Mouse (Mus musculus): ENCODE data around the gene Ap3b1. TPM values are rescaled to one million over a fixed set of nuclear protein-coding genes. Genes with fewer than 3 reads are reported as not detected.
A peak's percentile ranks its signal among the peaks of the same experiment; 100 is the strongest.
"Not testable (repeated sequence)": the region's sequence is repeated elsewhere in the genome, so short reads cannot be mapped to it uniquely, and the experiment has no call there.

Ap3b1 gene
- 10 to 100 TPM; 23.5 to 25.9 TPM for total RNA-seq (2021)

DNA sequence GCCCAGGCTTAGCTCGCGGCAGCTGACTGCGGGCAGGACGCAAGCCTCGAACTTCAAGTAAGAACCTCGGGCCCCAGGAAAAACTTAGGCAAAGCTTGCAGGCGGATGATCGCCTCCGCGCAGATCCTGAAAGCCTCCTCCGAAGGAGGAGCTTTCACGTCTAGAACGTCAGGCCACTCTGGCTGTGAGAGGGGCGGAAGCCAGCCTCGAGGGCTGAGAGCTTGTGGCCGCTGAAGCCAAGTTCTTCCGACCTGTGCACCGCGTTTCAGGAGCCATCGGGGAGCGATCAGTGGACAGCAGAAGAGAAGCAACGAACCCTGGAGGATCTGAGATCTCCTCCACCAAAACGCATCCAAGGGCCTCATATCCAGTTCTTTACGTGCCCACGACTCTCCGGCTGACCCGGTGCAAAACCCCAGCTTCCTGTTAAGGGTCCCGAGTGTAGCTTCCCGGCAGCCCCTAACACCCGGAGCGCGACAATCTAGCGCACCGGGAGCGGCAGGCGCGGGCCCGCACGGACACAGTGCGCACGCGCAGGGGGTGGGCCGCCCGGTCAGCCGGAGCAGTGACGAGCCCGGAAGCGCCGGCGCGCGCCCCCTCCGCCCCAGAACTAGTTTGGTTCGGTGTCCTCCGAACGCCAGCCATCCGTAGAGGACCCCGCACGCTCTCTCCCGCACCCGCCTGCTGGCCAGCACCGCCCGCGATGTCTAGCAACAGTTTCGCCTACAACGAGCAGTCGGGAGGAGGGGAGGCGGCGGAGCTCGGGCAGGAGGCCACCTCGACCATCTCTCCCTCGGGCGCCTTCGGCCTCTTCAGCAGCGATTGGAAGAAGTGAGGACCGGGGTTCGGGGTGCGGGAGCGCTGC is at the start of gene Ap3b1:
Ap3b1 (plus strand) TSS at position 560 of the 865 bp plus-strand sequence.
- peak; percentile 79 for DNase-seq (ENCODE audit: low spot score)
- intact Hi-C loops (cut with DNase I), result loop anchor here (2.0 to 10.0 kb wide), 2 partner anchors 70 to 864 kb away; partner anchors contain the start of gene Jmy

DNA sequence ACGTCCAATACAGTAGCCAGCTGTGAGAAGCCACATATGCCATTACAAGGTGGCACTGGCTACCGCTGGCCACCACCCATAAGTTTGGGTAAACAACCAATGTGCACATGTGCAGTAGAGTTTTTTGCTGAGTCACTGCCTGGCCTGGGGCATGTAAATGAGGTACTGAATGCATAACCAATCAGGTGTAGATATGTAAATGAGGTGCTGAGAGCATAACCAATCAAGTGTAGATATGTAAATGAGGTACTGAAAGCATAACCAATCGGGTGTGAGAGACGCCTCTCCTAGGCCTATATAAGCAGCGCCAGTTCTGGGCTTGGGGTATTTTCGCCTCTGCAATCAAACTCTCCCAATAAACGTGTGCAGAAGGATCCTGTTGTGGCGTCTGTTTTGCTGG is 45.9 kb upstream of the Ap3b1 start:
- DNase-seq (ENCODE audit: low spot score); intact Hi-C loops (cut with DNase I): not testable (repeated sequence)

- intact Hi-C loops (cut with DNase I), result no loop called here
- DNase-seq (ENCODE audit: low spot score), result no peak
Measured at GRCm38 (mm10) chr13:94316975-94317511, 41.7 kb upstream of the Ap3b1 start.

DNA sequence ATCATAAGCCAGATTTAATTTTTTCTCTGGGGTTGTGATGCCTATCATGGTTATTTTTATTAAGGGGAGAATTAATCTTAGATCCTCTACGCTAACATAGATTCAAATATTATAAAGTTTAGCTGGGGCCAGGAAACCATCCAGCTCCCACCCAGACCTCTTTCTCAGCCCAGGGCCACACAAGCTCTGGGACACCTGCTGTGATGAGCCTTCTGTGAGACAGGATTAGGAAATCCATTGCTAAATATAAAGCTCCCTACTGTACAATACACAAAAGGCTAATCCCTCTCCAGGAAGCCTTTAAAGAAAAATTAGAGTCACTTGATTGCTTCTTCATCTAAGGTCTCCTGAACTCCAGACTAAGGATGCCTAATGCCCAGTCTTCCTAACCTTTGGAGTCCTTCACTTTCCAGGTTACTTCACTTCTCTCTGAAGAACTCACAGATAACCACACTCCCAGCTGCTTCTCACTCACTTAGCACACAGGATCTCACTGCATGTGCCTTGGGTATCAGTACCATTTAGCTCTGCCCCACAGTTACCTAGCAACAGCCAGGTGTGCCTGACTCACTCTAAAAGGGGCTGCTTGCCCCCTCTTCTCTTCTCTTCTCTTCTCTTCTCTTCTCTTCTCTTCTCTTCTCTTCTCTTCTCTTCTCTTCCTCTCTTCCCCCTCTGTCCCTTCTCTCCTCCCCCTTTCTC is 37.5 kb upstream of the Ap3b1 start:
- no peak for DNase-seq (ENCODE audit: low spot score)
- intact Hi-C loops (cut with DNase I), result no loop called here

- no peak for DNase-seq (ENCODE audit: low spot score)
- intact Hi-C loops (cut with DNase I), result no loop called here
Measured at GRCm38 (mm10) chr13:94322475-94322874, 36.3 kb upstream of the Ap3b1 start.

DNA sequence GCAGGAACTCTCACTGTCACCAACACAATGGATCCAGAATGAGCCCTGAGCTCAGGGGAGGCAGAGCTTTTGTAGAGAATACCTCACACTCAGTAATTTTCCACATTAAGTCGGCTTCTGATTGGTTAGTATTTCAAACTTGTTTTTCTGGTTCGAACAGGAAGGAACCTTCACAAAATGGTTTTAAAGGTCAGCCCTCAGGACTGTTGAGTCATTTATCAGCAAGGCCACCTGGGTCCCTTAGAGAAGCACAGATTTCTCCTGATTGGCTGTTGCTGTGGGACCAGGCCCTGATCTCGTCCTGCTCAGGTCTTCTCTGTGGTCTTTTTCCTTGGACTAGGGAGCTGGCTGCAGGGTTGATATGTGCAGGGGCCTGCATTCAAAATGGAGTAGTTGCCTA is 30.7 kb upstream of the Ap3b1 start:
- intact Hi-C loops (cut with DNase I), result no loop called here
- no peak for DNase-seq (ENCODE audit: low spot score)

GRCm38 (mm10) chr13:94329005-94329404 is 29.8 kb upstream of the Ap3b1 start:
- intact Hi-C loops (cut with DNase I); DNase-seq (ENCODE audit: low spot score): not testable (repeated sequence)

- no peak for DNase-seq (ENCODE audit: low spot score)
- intact Hi-C loops (cut with DNase I), result no loop called here
Measured at GRCm38 (mm10) chr13:94330392-94330979, 28.3 kb upstream of the Ap3b1 start.

- intact Hi-C loops (cut with DNase I), result no loop called here
- DNase-seq (ENCODE audit: low spot score), result no peak
Measured at GRCm38 (mm10) chr13:94338357-94338756, 20.4 kb upstream of the Ap3b1 start.

- no peak for DNase-seq (ENCODE audit: low spot score)
- intact Hi-C loops (cut with DNase I), result no loop called here
Measured at GRCm38 (mm10) chr13:94343192-94343591, 15.6 kb upstream of the Ap3b1 start.

DNA sequence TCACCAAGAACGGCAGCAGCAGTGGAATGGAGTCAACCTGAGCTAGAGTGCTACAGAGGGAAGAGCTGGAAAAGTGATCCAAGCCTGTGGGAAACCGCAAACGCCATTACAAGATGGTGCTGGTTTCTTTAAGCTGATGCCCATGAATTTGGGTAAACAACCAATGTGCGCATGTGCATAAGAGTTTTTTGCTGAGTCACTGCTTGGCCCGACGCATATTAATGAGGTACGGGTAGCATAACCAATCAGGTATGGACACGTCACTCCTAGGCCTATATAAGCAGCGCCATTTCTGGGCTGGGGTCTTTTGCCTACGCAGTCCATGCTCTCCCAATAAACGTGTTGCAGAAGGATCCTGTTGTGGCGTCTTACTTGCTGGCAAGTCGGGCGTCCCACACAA is 14.2 kb upstream of the Ap3b1 start:
- intact Hi-C loops (cut with DNase I); DNase-seq (ENCODE audit: low spot score): not testable (repeated sequence)

DNA sequence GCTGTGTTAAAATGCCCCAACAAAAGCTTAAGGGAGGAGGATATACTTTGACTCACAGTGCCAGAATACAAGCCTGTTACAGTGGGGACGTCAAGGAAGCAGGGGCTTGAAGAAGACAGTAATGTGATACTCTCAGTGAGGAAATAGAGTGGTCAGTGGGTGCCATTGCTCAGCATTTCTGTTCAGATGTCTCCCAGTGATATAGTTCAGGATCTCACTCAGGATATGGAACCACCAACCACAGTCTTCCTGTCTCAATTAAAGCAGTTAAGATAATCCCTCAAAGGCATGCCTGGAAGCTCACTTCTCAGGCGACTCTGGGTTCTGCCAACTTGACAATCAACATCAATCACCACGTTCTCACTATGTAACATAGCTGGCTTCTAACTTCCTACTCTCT is 4.2 kb upstream of the Ap3b1 start:
- intact Hi-C loops (cut with DNase I), result loop anchor here (10.0 kb wide), 1 partner anchor 860 kb away; the partner anchor contains the start of gene Jmy
- no peak for DNase-seq (ENCODE audit: low spot score)

GRCm38 (mm10) chr13:94358101-94358400 is 709 bp upstream of the Ap3b1 start:
- intact Hi-C loops (cut with DNase I), result loop anchor here (2.0 to 10.0 kb wide), 2 partner anchors 69 to 863 kb away; partner anchors contain the start of gene Jmy
- DNase-seq (ENCODE audit: low spot score), result no peak

DNA sequence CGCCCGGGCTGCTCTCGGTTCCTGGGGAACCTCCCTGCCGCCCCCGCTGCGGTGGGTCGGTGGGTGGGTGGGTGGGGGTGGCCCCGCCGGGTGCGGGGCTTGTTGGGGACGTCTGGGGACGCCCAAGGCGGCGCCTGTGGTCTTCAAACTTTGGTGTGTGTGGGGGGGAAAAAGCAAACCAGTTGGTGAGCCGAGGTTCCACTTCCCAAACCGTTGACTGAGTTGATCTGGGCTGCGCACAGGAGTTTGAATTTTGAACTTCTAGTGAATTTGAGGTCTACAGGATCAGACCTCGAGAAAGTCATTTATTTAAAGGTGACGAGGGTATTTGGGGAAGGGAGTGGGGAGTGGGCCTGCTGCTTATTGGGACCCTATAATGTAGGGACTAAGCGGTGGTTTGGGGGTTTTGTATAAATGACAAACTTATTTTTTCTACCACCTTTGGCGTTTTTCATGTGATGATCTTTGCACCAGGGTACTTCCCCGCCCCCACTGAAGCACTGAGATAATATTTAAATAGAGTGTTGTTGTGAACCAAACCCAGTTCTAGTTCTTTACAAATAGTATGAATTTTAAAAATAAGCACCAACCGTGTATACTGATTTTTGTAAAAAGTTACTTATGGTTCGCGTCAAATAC is 641 bp downstream of the Ap3b1 start:
- intact Hi-C loops (cut with DNase I), result loop anchor here (2.0 to 10.0 kb wide), 2 partner anchors 71 to 865 kb away; partner anchors contain the start of gene Jmy

GRCm38 (mm10) chr13:94361013-94361580 is 2.3 kb downstream of the Ap3b1 start:
- DNase-seq (ENCODE audit: low spot score); intact Hi-C loops (cut with DNase I): not testable (repeated sequence)

More for the DNA sequence above, 641 bp downstream of the Ap3b1 start:
- DNase-seq (ENCODE audit: low spot score), result no peak

GRCm38 (mm10) chr13:94364336-94364735 is 5.6 kb downstream of the Ap3b1 start:
- intact Hi-C loops (cut with DNase I), result no loop called here
- no peak for DNase-seq (ENCODE audit: low spot score)

GRCm38 (mm10) chr13:94365108-94365907 is 6.5 kb downstream of the Ap3b1 start:
- no peak for DNase-seq (ENCODE audit: low spot score)
- intact Hi-C loops (cut with DNase I), result no loop called here

GRCm38 (mm10) chr13:94367869-94368268 is 9.1 kb downstream of the Ap3b1 start:
- intact Hi-C loops (cut with DNase I), result no loop called here
- DNase-seq (ENCODE audit: low spot score), result no peak

GRCm38 (mm10) chr13:94370521-94370920 is 11.8 kb downstream of the Ap3b1 start:
- intact Hi-C loops (cut with DNase I), result no loop called here
- DNase-seq (ENCODE audit: low spot score), result no peak

Data from heart, postnatal 25 days (tissue).